In the genomic region with DNA sequence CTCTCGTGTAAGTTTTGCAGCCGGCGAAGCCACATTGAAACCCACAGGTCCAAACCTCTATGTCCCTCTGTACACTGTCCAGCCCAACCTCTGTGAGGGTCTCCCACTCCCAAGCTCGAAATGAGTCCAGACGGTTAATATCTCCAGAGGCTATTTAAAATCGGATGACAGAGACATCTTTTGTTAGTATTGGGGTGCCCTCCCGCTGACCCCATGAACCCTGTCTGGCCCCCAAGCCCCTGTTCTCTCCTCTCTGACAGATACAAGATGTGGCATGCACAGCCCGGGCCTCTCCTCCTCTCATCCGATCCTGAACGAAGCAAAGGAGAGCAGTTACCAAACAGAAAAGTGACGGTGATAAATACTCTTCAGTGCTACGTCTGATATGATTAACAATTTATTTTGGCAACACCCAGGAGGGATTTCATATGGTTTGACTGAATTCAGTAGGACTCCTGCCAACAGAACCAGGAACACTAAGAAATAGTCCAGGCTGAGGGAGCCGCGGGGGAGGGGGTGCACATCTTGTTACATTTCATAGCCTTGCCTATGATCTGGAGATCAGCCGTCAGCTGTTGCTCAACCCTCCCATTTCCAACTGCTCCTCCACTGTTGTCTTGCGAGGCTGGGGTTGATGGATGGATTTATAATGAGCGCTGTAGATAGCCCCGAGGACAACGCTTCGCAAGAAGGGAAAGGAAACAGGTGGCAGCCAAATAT, we compare ENCODE assay signal across 7 mouse cellular contexts.
DNase-seq lines count a peak whose midpoint lies in the region; ATAC-seq and TF ChIP-seq lines count a peak whose summit lies in the region.

No protein-coding gene starts in this region.

- no peak for ATAC-seq in kidney, postnatal 0 days (replicated peaks; ENCODE audit: low FRiP score, low read depth)
- ATAC-seq in forebrain, embryonic 12.5 days (ENCODE audit: low FRiP score): no peak
- ATAC-seq in forebrain, embryonic 13.5 days: no peak

- H3K4me2 ChIP-seq in kidney, postnatal 0 days (ENCODE audit: low read length): peak overlapping the region; percentile 23
- H3K4me2 ChIP-seq in forebrain, embryonic 12.5 days: no peak overlapping the region
- H3K4me2 ChIP-seq in forebrain, embryonic 13.5 days: no peak overlapping the region

- H3K27ac ChIP-seq in kidney, postnatal 0 days: no peak overlapping the region
- H3K27ac ChIP-seq in forebrain, embryonic 12.5 days: no peak overlapping the region
- no peak overlapping the region for H3K27ac ChIP-seq in forebrain, embryonic 13.5 days

- peak; percentile 28 for DNase-seq in right cerebral cortex, adult 18-20 months
- no peak for DNase-seq in right cerebral cortex, postnatal 4 days
- DNase-seq in fat pad, adult 2 months (ENCODE audit: extremely low read depth, low read depth, low spot score): peak; percentile 100
- peak; percentile 74 for DNase-seq in kidney, postnatal 0 days (ENCODE audit: low spot score)
- DNase-seq in lung, postnatal 36 days: peak; percentile 75

- no peaks in the 10 kb centered on the region for H3K27me3 ChIP-seq in kidney, postnatal 0 days (ENCODE audit: insufficient read depth, low read length)
- no peaks in the 10 kb centered on the region for H3K27me3 ChIP-seq in forebrain, embryonic 12.5 days
- no peaks in the 10 kb centered on the region for H3K27me3 ChIP-seq in forebrain, embryonic 13.5 days

- no peak for TF ChIP-seq CTCF in kidney, postnatal 0 days (IDR thresholded peaks at IDR 0.05; ENCODE audit: low read depth)

- H3K36me3 ChIP-seq in kidney, postnatal 0 days (ENCODE audit: insufficient read depth, low read length): no peaks in the 10 kb centered on the region
- no peaks in the 10 kb centered on the region for H3K36me3 ChIP-seq in forebrain, embryonic 12.5 days (replicated peaks)
- H3K36me3 ChIP-seq in forebrain, embryonic 13.5 days (ENCODE audit: poor library complexity, severe bottlenecking): no peaks in the 10 kb centered on the region

- 44% methylated on average over 20 of the region's 20 CpGs for WGBS in kidney, postnatal 0 days
- WGBS in forebrain, embryonic 12.5 days: 87% methylated on average over 20 of the region's 20 CpGs
- 87% methylated on average over 20 of the region's 20 CpGs for WGBS in forebrain, embryonic 13.5 days

- H3K4me1 ChIP-seq in kidney, postnatal 0 days (replicated peaks; ENCODE audit: insufficient read depth, low read length): 0 out of 2 replicates have a peak, but pooled peaks cover 5% of the 10 kb centered on the region
- no peaks in the 10 kb centered on the region for H3K4me1 ChIP-seq in forebrain, embryonic 12.5 days
- no peaks in the 10 kb centered on the region for H3K4me1 ChIP-seq in forebrain, embryonic 13.5 days

- no peaks in the 10 kb centered on the region for H3K9me3 ChIP-seq in kidney, postnatal 0 days (replicated peaks; ENCODE audit: low read length)
- no peaks in the 10 kb centered on the region for H3K9me3 ChIP-seq in forebrain, embryonic 12.5 days
- no peaks in the 10 kb centered on the region for H3K9me3 ChIP-seq in forebrain, embryonic 13.5 days (replicated peaks)

- H3K4me3 ChIP-seq in kidney, postnatal 0 days (replicated peaks; ENCODE audit: low read depth, low read length): no peak overlapping the region
- no peak overlapping the region for H3K4me3 ChIP-seq in forebrain, embryonic 12.5 days (replicated peaks)
- no peak overlapping the region for H3K4me3 ChIP-seq in forebrain, embryonic 13.5 days

- H3K9ac ChIP-seq in kidney, postnatal 0 days (ENCODE audit: low read depth, low read length): no peak overlapping the region
- no peak overlapping the region for H3K9ac ChIP-seq in forebrain, embryonic 12.5 days
- H3K9ac ChIP-seq in forebrain, embryonic 13.5 days: no peak overlapping the region
